Mouse (Mus musculus): ENCODE results near the gene Dact2.

- no peak for TF ChIP-seq CTCF (IDR thresholded peaks at IDR 0.05; ENCODE audit: control insufficient read depth, insufficient read depth, insufficient replicate concordance, low read depth, low read length)
- TF ChIP-seq POLR2A (IDR thresholded peaks at IDR 0.05; ENCODE audit: control insufficient read depth, low read depth, low read length): no peak
Observed at GRCm38 (mm10) chr17:14188455-14188854, 15.6 kb downstream of the Dact2 start.
